Mouse (Mus musculus): ENCODE data around the gene Clock. TPM values are rescaled to one million over a fixed set of nuclear protein-coding genes. Genes with fewer than 3 reads are reported as not detected.

Clock gene
- polyA plus RNA-seq (2015; fragmentation: Illumina TruSeq; extraction: RNeasy Lipid Tissue Mini Kit (QIAGEN cat#74804); ENCODE audit: low read depth, low replicate concordance), result 33.2 TPM

GRCm38 (mm10) chr5:76304452-76305341 is at the start of gene Clock:
Gene Clock, minus strand, starts transcription at chr5:76304792.

GRCm38 (mm10) chr5:76330953-76331352 is 26.4 kb upstream of the Clock start, which contains the start of gene Pdcl2:
Gene Pdcl2, minus strand, starts transcription at chr5:76331156.

GRCm38 (mm10) chr5:76183750-76184261 is 120.8 kb downstream of the Clock start, which contains the start of gene Tmem165:
Gene Tmem165, plus strand, starts transcription at chr5:76183880.

Other genes starting within 250 kb of the Clock start
- 22.8 TPM for gene Srd5a3, start 164.5 kb downstream of the Clock start, polyA plus RNA-seq (2015; fragmentation: Illumina TruSeq; extraction: RNeasy Lipid Tissue Mini Kit (QIAGEN cat#74804); ENCODE audit: low read depth, low replicate concordance)
- gene Tmem165, start 120.9 kb downstream of the Clock start, polyA plus RNA-seq (2015; fragmentation: Illumina TruSeq; extraction: RNeasy Lipid Tissue Mini Kit (QIAGEN cat#74804); ENCODE audit: low read depth, low replicate concordance), result 38.6 TPM
- gene Pdcl2, start 26.4 kb upstream of the Clock start, polyA plus RNA-seq (2015; fragmentation: Illumina TruSeq; extraction: RNeasy Lipid Tissue Mini Kit (QIAGEN cat#74804); ENCODE audit: low read depth, low replicate concordance), result not detected
- not detected for gene Nmu, start 59.0 kb upstream of the Clock start, polyA plus RNA-seq (2015; fragmentation: Illumina TruSeq; extraction: RNeasy Lipid Tissue Mini Kit (QIAGEN cat#74804); ENCODE audit: low read depth, low replicate concordance)
- not detected for gene Gm7271, start 179.2 kb upstream of the Clock start, polyA plus RNA-seq (2015; fragmentation: Illumina TruSeq; extraction: RNeasy Lipid Tissue Mini Kit (QIAGEN cat#74804); ENCODE audit: low read depth, low replicate concordance)
- gene Exoc1, start 224.5 kb upstream of the Clock start, polyA plus RNA-seq (2015; fragmentation: Illumina TruSeq; extraction: RNeasy Lipid Tissue Mini Kit (QIAGEN cat#74804); ENCODE audit: low read depth, low replicate concordance), result 54.8 TPM

Measured in brain, adult 10 weeks (tissue).